Comparison of ENCODE assay signal across 8 mouse cellular contexts in genomic region chr9:95953658-95954057, GRCm38 (mm10). TPM values are rescaled to one million over a fixed set of nuclear protein-coding genes. Genes with fewer than 3 reads are reported as not detected.
DNase-seq lines count a peak whose midpoint lies in the region; ATAC-seq lines count a peak whose summit lies in the region.

No protein-coding gene starts in this region.

- no peak overlapping the region for H3K9ac ChIP-seq in lung, embryonic 16.5 days (ENCODE audit: low read length)
- no peak overlapping the region for H3K9ac ChIP-seq in hindbrain, embryonic 12.5 days
- no peak overlapping the region for H3K9ac ChIP-seq in neural tube, embryonic 15.5 days (replicated peaks)

- H3K9me3 ChIP-seq in lung, embryonic 16.5 days (ENCODE audit: control insufficient read depth, low read length): no peaks in the 10 kb centered on the region
- no peaks in the 10 kb centered on the region for H3K9me3 ChIP-seq in hindbrain, embryonic 12.5 days (replicated peaks)
- no peaks in the 10 kb centered on the region for H3K9me3 ChIP-seq in neural tube, embryonic 15.5 days (replicated peaks)

- H3K4me1 ChIP-seq in lung, embryonic 16.5 days (replicated peaks; ENCODE audit: control insufficient read depth, insufficient read depth, low read length): no peaks in the 10 kb centered on the region
- H3K4me1 ChIP-seq in hindbrain, embryonic 12.5 days: 0 out of 2 replicates have a peak, but pooled peaks cover 4% of the 10 kb centered on the region
- peaks cover 15% of the 10 kb centered on the region for H3K4me1 ChIP-seq in neural tube, embryonic 15.5 days

- WGBS in lung, embryonic 16.5 days: 72% methylated on average over 4 of the region's 4 CpGs
- 82% methylated on average over 4 of the region's 4 CpGs for WGBS in hindbrain, embryonic 12.5 days
- WGBS in neural tube, embryonic 15.5 days: 83% methylated on average over 4 of the region's 4 CpGs

- no peak overlapping the region for H3K27ac ChIP-seq in lung, embryonic 16.5 days (ENCODE audit: low read length)
- no peak overlapping the region for H3K27ac ChIP-seq in hindbrain, embryonic 12.5 days
- H3K27ac ChIP-seq in neural tube, embryonic 15.5 days (replicated peaks): no peak overlapping the region

- peaks cover 3% of the 10 kb centered on the region for H3K36me3 ChIP-seq in lung, embryonic 16.5 days (ENCODE audit: control insufficient read depth, insufficient read depth, low read length)
- H3K36me3 ChIP-seq in hindbrain, embryonic 12.5 days: 0 out of 2 replicates have a peak, but pooled peaks cover 4% of the 10 kb centered on the region
- peaks cover 8% of the 10 kb centered on the region; the same call in 1 of the 2 replicates for H3K36me3 ChIP-seq in neural tube, embryonic 15.5 days

- H3K27me3 ChIP-seq in lung, embryonic 16.5 days (ENCODE audit: control insufficient read depth, insufficient read depth, low read depth, low read length): no peaks in the 10 kb centered on the region
- H3K27me3 ChIP-seq in hindbrain, embryonic 12.5 days: no peaks in the 10 kb centered on the region
- no peaks in the 10 kb centered on the region for H3K27me3 ChIP-seq in neural tube, embryonic 15.5 days (replicated peaks)

- no peak for ATAC-seq in lung, embryonic 16.5 days (ENCODE audit: low read depth)
- no peak for ATAC-seq in hindbrain, embryonic 12.5 days (ENCODE audit: low FRiP score)
- ATAC-seq in neural tube, embryonic 15.5 days (ENCODE audit: low FRiP score): no peak

- DNase-seq in cerebellum, adult 9-11 months: peak; percentile 13
- DNase-seq in cerebellum, postnatal 4 days (ENCODE audit: low spot score in 2 of 2): no peak
- no peak for DNase-seq in lung, postnatal 25 days (ENCODE audit: low spot score)
- no peak for DNase-seq in layer of hippocampus, adult 9-10 months (ENCODE audit: low spot score)
- no peak for DNase-seq in spleen, postnatal 36 days (ENCODE audit: low spot score in 2 of 2)

- no peak overlapping the region; the same call in 1 of the 2 replicates for H3K4me3 ChIP-seq in lung, embryonic 16.5 days (ENCODE audit: low read length)
- no peak overlapping the region for H3K4me3 ChIP-seq in hindbrain, embryonic 12.5 days
- H3K4me3 ChIP-seq in neural tube, embryonic 15.5 days (replicated peaks): peak overlapping the region; percentile 78; the same call in 1 of the 2 replicates

- peak overlapping the region; percentile 59 for H3K4me2 ChIP-seq in lung, embryonic 16.5 days (ENCODE audit: low read depth, low read length)
- H3K4me2 ChIP-seq in hindbrain, embryonic 12.5 days (replicated peaks): peak overlapping the region; percentile 75; the same call in 1 of the 2 replicates
- peak overlapping the region; percentile 77 for H3K4me2 ChIP-seq in neural tube, embryonic 15.5 days

RNA-seq across cellular contexts. Expression of gene Xrn1, which starts 0.9 kb away (rescaled TPM):
- polyA plus RNA-seq in lung, embryonic 16.5 days (2015; fragmentation: Nextera tagmentation; extraction: Ambion mirVana): 15.4 and 17.1 TPM in 2 replicates
- 22.9 and 27.4 TPM in 2 replicates for polyA plus RNA-seq in hindbrain, embryonic 12.5 days (2016; fragmentation: Nextera tagmentation; extraction: Ambion mirVana)
- 16.4 and 16.8 TPM in 2 replicates for polyA plus RNA-seq in neural tube, embryonic 15.5 days (2015; fragmentation: Nextera tagmentation; extraction: Ambion mirVana)
